Mouse (Mus musculus): Measurements from ENCODE around the gene Pomp. TPM values are rescaled to one million over a fixed set of nuclear protein-coding genes. Genes with fewer than 3 reads are reported as not detected.

Gene Pomp
- total RNA-seq (2023) = 100 to 1,000 TPM; 137 to 145 TPM

GRCm38 (mm10) chr5:147860449-147861261 lies at the start of gene Pomp:
TSS of gene Pomp (plus strand) at chr5:147860461.

GRCm38 (mm10) chr5:147894455-147895076 lies 34.3 kb downstream of the Pomp start, which contains the start of gene Slc46a3:
TSS of gene Slc46a3 (minus strand) at chr5:147894815.

Other genes starting within 250 kb of the Pomp start
- gene Flt1, start 134.4 kb upstream of the Pomp start, total RNA-seq (2023) = 10 to 100 TPM; 25.9 to 29.1 TPM
- 100 to 1,000 TPM; 161 to 177 TPM for gene Slc46a3, start 34.4 kb downstream of the Pomp start, total RNA-seq (2023)
- gene Mtus2, start 96.9 kb downstream of the Pomp start, total RNA-seq (2023) = under 1 TPM; 0.24 to 0.66 TPM